Mouse (Mus musculus): Measurements from ENCODE around the gene Rab24. TPM values are rescaled to one million over a fixed set of nuclear protein-coding genes. Genes with fewer than 3 reads are reported as not detected.

Rab24 gene
- polyA plus RNA-seq, 1 experiment: 54.3 TPM

DNA sequence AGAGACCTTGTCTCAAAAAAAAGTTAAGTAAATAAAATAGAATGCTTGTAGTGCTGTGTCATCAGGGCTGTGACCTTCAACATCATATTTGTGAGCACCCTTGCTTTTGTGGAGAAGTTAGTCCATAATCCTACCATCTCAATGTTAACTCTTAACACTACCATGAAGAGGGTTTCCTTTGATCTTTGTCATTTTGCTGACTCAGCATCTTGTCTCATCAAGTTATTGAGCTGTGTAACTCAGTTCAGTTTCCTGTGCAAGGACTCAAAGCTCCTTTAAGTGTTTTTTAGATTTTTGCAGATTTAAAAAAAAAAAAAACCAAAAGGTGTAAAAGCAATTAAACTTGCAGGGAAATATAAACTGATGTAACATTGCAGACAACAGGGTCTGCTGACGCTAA, 25.0 kb downstream of the Rab24 start:
- Histone ChIP-seq H3K36me3 (ENCODE audit: control insufficient read depth, insufficient read depth) (peaks cover 49% of the 10 kb centered on the region), H3K27me3 (ENCODE audit: control insufficient read depth, insufficient read depth, insufficient read length) (no peaks in the 10 kb centered on the region), H3ac (ENCODE audit: control insufficient read depth, insufficient read length, low read depth) (no peak overlapping the region), H3K4me3 (ENCODE audit: insufficient read depth, poor library complexity, severe bottlenecking) (no peak overlapping the region), H3K79me2 (ENCODE audit: control insufficient read depth, insufficient read depth) (no peaks in the 10 kb centered on the region), H3K79me3 (ENCODE audit: low read depth) (no peaks in the 10 kb centered on the region)
- TF ChIP-seq MAX (IDR thresholded peaks at IDR 0.05): no peak
- TF ChIP-seq CTCF (IDR thresholded peaks at IDR 0.05; ENCODE audit: control insufficient read depth, insufficient read depth, insufficient read length): no peak
- no peak for TF ChIP-seq FOSL1 (IDR thresholded peaks at IDR 0.05; ENCODE audit: insufficient read depth, low read length, poor library complexity, severe bottlenecking)
- TF ChIP-seq MYOG (IDR thresholded peaks at IDR 0.05; ENCODE audit: control insufficient read depth, extremely low read depth, insufficient read length): no peak
- no peak for TF ChIP-seq CEBPB (IDR thresholded peaks at IDR 0.05; ENCODE audit: low read depth)
- TF ChIP-seq MYOD1 (IDR thresholded peaks at IDR 0.05; ENCODE audit: control insufficient read depth, insufficient read length, low read depth): no peak
- TF ChIP-seq USF1 (IDR thresholded peaks at IDR 0.05; ENCODE audit: low read depth): no peak

DNA sequence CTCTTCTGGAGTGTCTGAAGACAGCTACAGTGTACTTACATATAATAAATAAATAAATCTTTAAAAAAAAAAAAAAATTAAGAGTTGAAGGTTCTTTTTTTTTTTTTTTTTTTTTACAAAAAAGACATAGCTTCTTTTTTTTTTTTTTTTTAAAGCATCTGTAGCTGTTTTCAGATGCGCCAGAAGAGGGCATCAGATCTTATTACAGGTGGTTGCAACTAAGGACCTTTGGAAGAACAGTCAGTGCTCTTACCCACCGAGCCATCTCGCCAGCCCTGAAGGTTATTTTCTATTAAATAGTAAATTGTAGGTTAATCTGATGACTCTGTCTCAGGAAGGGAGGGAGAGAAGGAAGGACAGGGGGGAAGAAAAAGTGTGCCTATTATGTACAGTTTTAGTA, 32.9 kb downstream of the Rab24 start:
- no peaks in the 10 kb centered on the region for H3K79me2 ChIP-seq (ENCODE audit: control insufficient read depth, insufficient read depth)
- H3K36me3 ChIP-seq (ENCODE audit: control insufficient read depth, insufficient read depth): peaks cover 45% of the 10 kb centered on the region
- H3K79me3 ChIP-seq (ENCODE audit: low read depth): no peaks in the 10 kb centered on the region
- H3K4me3 ChIP-seq (ENCODE audit: insufficient read depth, poor library complexity, severe bottlenecking): no peak overlapping the region
- no peak overlapping the region for H3ac ChIP-seq (ENCODE audit: control insufficient read depth, insufficient read length, low read depth)
- H3K27me3 ChIP-seq (ENCODE audit: control insufficient read depth, insufficient read depth, insufficient read length): no peaks in the 10 kb centered on the region
- no peak for TF ChIP-seq MYOD1 (IDR thresholded peaks at IDR 0.05; ENCODE audit: control insufficient read depth, insufficient read length, low read depth)
- TF ChIP-seq USF1 (IDR thresholded peaks at IDR 0.05; ENCODE audit: low read depth): no peak
- no peak for TF ChIP-seq CEBPB (IDR thresholded peaks at IDR 0.05; ENCODE audit: low read depth)
- no peak for TF ChIP-seq CTCF (IDR thresholded peaks at IDR 0.05; ENCODE audit: control insufficient read depth, insufficient read depth, insufficient read length)
- no peak for TF ChIP-seq FOSL1 (IDR thresholded peaks at IDR 0.05; ENCODE audit: insufficient read depth, low read length, poor library complexity, severe bottlenecking)
- TF ChIP-seq MYOG (IDR thresholded peaks at IDR 0.05; ENCODE audit: control insufficient read depth, extremely low read depth, insufficient read length): no peak
- no peak for TF ChIP-seq MAX (IDR thresholded peaks at IDR 0.05)

DNA sequence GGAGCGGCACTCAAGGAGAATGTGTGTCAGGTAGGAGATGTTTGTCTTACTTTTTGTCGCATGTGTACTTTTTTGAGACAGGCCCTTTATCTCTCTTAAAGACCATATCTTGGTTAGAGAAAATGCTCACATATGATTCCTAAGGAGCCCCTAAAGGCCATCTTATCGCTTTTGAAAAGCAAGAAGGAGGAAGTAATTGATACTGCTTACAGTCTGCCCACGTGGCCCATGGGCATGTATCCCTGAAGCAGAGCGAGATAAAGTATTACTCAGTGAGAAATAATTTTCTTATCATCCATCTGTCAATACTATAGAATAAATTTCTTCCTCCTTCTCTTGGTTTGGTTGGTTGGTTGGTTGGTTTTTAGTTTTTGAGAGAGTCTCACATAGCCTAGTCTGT, 44.1 kb downstream of the Rab24 start:
- Histone ChIP-seq H3K27me3 (ENCODE audit: control insufficient read depth, insufficient read depth, insufficient read length) (no peaks in the 10 kb centered on the region), H3K4me3 (ENCODE audit: insufficient read depth, poor library complexity, severe bottlenecking) (no peak overlapping the region), H3K79me3 (ENCODE audit: low read depth) (no peaks in the 10 kb centered on the region), H3ac (ENCODE audit: control insufficient read depth, insufficient read length, low read depth) (no peak overlapping the region), H3K36me3 (ENCODE audit: control insufficient read depth, insufficient read depth) (peaks cover 27% of the 10 kb centered on the region), H3K79me2 (ENCODE audit: control insufficient read depth, insufficient read depth) (no peaks in the 10 kb centered on the region)
- TF ChIP-seq CTCF (IDR thresholded peaks at IDR 0.05; ENCODE audit: control insufficient read depth, insufficient read depth, insufficient read length) (no peak), MYOD1 (IDR thresholded peaks at IDR 0.05; ENCODE audit: control insufficient read depth, insufficient read length, low read depth) (no peak), CEBPB (IDR thresholded peaks at IDR 0.05; ENCODE audit: low read depth) (no peak), FOSL1 (IDR thresholded peaks at IDR 0.05; ENCODE audit: insufficient read depth, low read length, poor library complexity, severe bottlenecking) (no peak), USF1 (IDR thresholded peaks at IDR 0.05; ENCODE audit: low read depth) (no peak), MAX (IDR thresholded peaks at IDR 0.05) (no peak), MYOG (IDR thresholded peaks at IDR 0.05; ENCODE audit: control insufficient read depth, extremely low read depth, insufficient read length) (no peak)

DNA sequence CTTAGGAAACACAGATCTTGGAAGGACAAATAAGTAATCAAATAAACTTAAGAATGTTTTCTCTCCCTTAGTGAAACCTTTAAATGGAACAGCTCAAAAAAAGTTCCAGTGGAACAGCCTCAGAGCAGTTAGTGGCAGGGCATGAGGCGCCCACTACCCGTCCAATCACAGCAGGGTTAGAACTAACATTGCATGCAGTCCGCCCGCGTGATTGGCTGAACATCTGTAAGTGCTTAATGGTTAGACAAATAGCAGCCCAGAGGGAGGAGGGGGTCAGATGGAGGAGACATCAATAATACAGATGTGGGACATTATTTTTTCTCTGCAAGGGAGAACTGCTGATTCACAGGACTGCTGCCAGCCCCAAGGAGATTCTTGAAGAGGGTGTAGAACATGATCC, 44.5 kb downstream of the Rab24 start:
- no peaks in the 10 kb centered on the region for H3K79me2 ChIP-seq (ENCODE audit: control insufficient read depth, insufficient read depth)
- H3K4me3 ChIP-seq (ENCODE audit: insufficient read depth, poor library complexity, severe bottlenecking): no peak overlapping the region
- no peaks in the 10 kb centered on the region for H3K79me3 ChIP-seq (ENCODE audit: low read depth)
- TF ChIP-seq CEBPB (IDR thresholded peaks at IDR 0.05; ENCODE audit: low read depth): no peak
- no peak for TF ChIP-seq MYOD1 (IDR thresholded peaks at IDR 0.05; ENCODE audit: control insufficient read depth, insufficient read length, low read depth)
- TF ChIP-seq CTCF (IDR thresholded peaks at IDR 0.05; ENCODE audit: control insufficient read depth, insufficient read depth, insufficient read length): no peak
- TF ChIP-seq USF1 (IDR thresholded peaks at IDR 0.05; ENCODE audit: low read depth): no peak
- no peak for TF ChIP-seq MYOG (IDR thresholded peaks at IDR 0.05; ENCODE audit: control insufficient read depth, extremely low read depth, insufficient read length)
- no peak for TF ChIP-seq FOSL1 (IDR thresholded peaks at IDR 0.05; ENCODE audit: insufficient read depth, low read length, poor library complexity, severe bottlenecking)
- no peak for TF ChIP-seq MAX (IDR thresholded peaks at IDR 0.05)
- H3K36me3 ChIP-seq (ENCODE audit: control insufficient read depth, insufficient read depth): peaks cover 26% of the 10 kb centered on the region
- no peaks in the 10 kb centered on the region for H3K27me3 ChIP-seq (ENCODE audit: control insufficient read depth, insufficient read depth, insufficient read length)
- no peak overlapping the region for H3ac ChIP-seq (ENCODE audit: control insufficient read depth, insufficient read length, low read depth)

Other genes with a start within 250 kb of the Rab24 start
- gene Uimc1, start 221.6 kb downstream of the Rab24 start, polyA plus RNA-seq (2012; fragmentation: generic; extraction: Trizol): 9.6 TPM
- 39.1 TPM for gene Zfp346, start 216.6 kb downstream of the Rab24 start, polyA plus RNA-seq (2012; fragmentation: generic; extraction: Trizol)
- gene Gm17617, start 188.4 kb downstream of the Rab24 start, polyA plus RNA-seq (2012; fragmentation: generic; extraction: Trizol): not detected
- gene Fgfr4, start 169.3 kb downstream of the Rab24 start, polyA plus RNA-seq (2012; fragmentation: generic; extraction: Trizol): 2.8 TPM
- gene Nsd1, start 112.2 kb downstream of the Rab24 start, polyA plus RNA-seq (2012; fragmentation: generic; extraction: Trizol): 10.5 TPM
- 499 TPM for gene Prelid1, start 1.4 kb downstream of the Rab24 start, polyA plus RNA-seq (2012; fragmentation: generic; extraction: Trizol)
- 49.8 TPM for gene Mxd3, start 7.9 kb upstream of the Rab24 start, polyA plus RNA-seq (2012; fragmentation: generic; extraction: Trizol)
- gene Lman2, start 40.8 kb upstream of the Rab24 start, polyA plus RNA-seq (2012; fragmentation: generic; extraction: Trizol): 81.4 TPM
- 0.08 TPM for gene Rgs14, start 47.8 kb upstream of the Rab24 start, polyA plus RNA-seq (2012; fragmentation: generic; extraction: Trizol)
- not detected for gene Slc34a1, start 76.2 kb upstream of the Rab24 start, polyA plus RNA-seq (2012; fragmentation: generic; extraction: Trizol)
- not detected for gene Pfn3, start 93.3 kb upstream of the Rab24 start, polyA plus RNA-seq (2012; fragmentation: generic; extraction: Trizol)
- gene F12, start 104.8 kb upstream of the Rab24 start, polyA plus RNA-seq (2012; fragmentation: generic; extraction: Trizol): not detected
- gene Grk6, start 123.1 kb upstream of the Rab24 start, polyA plus RNA-seq (2012; fragmentation: generic; extraction: Trizol): 81.9 TPM
- 10.8 TPM for gene Prr7, start 142.3 kb upstream of the Rab24 start, polyA plus RNA-seq (2012; fragmentation: generic; extraction: Trizol)
- 87.7 TPM for gene Dbn1, start 166.2 kb upstream of the Rab24 start, polyA plus RNA-seq (2012; fragmentation: generic; extraction: Trizol)
- 344 TPM for gene Pdlim7, start 191.7 kb upstream of the Rab24 start, polyA plus RNA-seq (2012; fragmentation: generic; extraction: Trizol)
- gene Dok3, start 207.3 kb upstream of the Rab24 start, polyA plus RNA-seq (2012; fragmentation: generic; extraction: Trizol): 0.83 TPM
- 65.4 TPM for gene Ddx41, start 214.7 kb upstream of the Rab24 start, polyA plus RNA-seq (2012; fragmentation: generic; extraction: Trizol)
- 15.9 TPM for gene Fam193b, start 249.2 kb upstream of the Rab24 start, polyA plus RNA-seq (2012; fragmentation: generic; extraction: Trizol)